Mouse (Mus musculus) cerebellum, adult 2 months (tissue): ENCODE results near the gene Olfr888. TPM values are rescaled to one million over a fixed set of nuclear protein-coding genes. Genes with fewer than 3 reads are reported as not detected.

Experiments
- DNase-seq, 2 experiments: peaks; one replicate each; pipeline ENCODE4 v3.0.0; 2021
- H3K27ac ChIP-seq: fragments of 200-500 bp; 2 replicates; pipeline ENCODE4 v1.5.1; 2012; ENCODE audit warnings: low read length, control low read depth, inconsistent platforms; ENCODE audit not compliant: insufficient read depth
- H3K27me3 ChIP-seq: fragments of 200-500 bp; 2 replicates; pipeline ENCODE4 v1.6.1; 2012; ENCODE audit warnings: inconsistent platforms, mild to moderate bottlenecking, low read length, moderate library complexity; ENCODE audit not compliant: control insufficient read depth, insufficient read depth
- H3K4me1 ChIP-seq: fragments of 200-500 bp; 2 replicates; pipeline ENCODE4 v1.6.1; 2011; ENCODE audit warnings: low read length; ENCODE audit not compliant: control insufficient read depth, insufficient read depth
- H3K4me3 ChIP-seq: fragments of 200-500 bp; replicated peaks from 2 replicates; pipeline ENCODE3; 2011; ENCODE audit warnings: mild to moderate bottlenecking, low read depth, low read length, control low read depth; ENCODE audit not compliant: insufficient read depth
- CTCF ChIP-seq: fragments of 200-500 bp; IDR thresholded peaks from 2 replicates; pipeline ENCODE4 v1.5.1; 2011; ENCODE audit warnings: low read depth, mild to moderate bottlenecking, control low read depth, low read length, moderate library complexity, borderline replicate concordance; ENCODE audit not compliant: insufficient read depth
- POLR2A ChIP-seq: fragments of 200-500 bp; IDR thresholded peaks from 2 replicates; pipeline ENCODE4 v1.6.1; 2011; ENCODE audit warnings: low read length, control low read depth, borderline replicate concordance; ENCODE audit not compliant: insufficient read depth
- WGBS: fragments of 180-500 bp; shearing (Covaris S2); methylation state at CpG from one replicate; pipeline ENCODE4 v1.1.7; 2018; 5-methylcytosine and 5-hydroxymethylcytosine counted together
- polyA plus RNA-seq: library from polyadenylated mRNA; depleted of rRNA; stranded (reverse); fragments of >200 nt; gene quantifications from 2 replicates; pipeline ENCODE4 v1.2.3, GENCODE M21; 2012; rRNA removed

The Olfr888 gene
- not detected in 2 replicates for polyA plus RNA-seq

DNA sequence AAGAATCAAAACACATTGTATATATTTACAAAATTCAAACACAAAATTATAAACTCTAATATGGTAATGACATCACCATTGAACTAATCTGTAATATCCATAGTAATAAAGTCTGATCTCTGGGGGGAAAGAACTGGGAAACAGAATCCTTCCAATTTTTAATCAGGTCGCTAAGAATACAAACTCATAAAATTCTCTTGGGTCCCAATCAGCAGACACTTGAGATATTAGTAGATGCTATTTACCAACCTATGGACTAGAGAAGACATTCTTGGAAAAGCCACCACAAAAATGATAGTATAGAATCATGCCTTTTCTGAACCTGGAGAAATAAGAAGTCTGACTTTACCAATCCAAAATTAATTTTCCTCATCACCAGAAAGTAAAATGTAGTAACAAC lies at the start of gene Olfr888:
Gene Olfr888 (plus strand): TSS at position 301 of the 400 bp plus-strand sequence.
- Histone ChIP-seq H3K27me3 (no peaks in the 10 kb centered on the region), H3K4me1 (no peaks in the 10 kb centered on the region), H3K4me3 (no peak within 1 kb of the TSS), H3K27ac (no peak within 1 kb of the TSS)
- no peak for DNase-seq
- WGBS = 90% methylated on average over 1 of the region's 1 CpGs
- no peak for TF ChIP-seq POLR2A
- TF ChIP-seq CTCF = no peak

GRCm38 (mm10) chr9:38061022-38061421 lies 46.9 kb upstream of the Olfr888 start, which contains the start of gene Olfr885:
Olfr885 (plus strand) TSS chr9:38061322.
- Histone ChIP-seq H3K4me3 (no peak within 1 kb of the TSS), H3K27ac (no peak within 1 kb of the TSS), H3K27me3 (no peaks in the 10 kb centered on the region), H3K4me1 (no peaks in the 10 kb centered on the region)
- 91% methylated on average over 3 of the region's 3 CpGs for whole genome bisulfite sequencing
- no peak for DNase-seq
- no peak for TF ChIP-seq POLR2A
- TF ChIP-seq CTCF = no peak

GRCm38 (mm10) chr9:38083772-38084171 lies 24.2 kb upstream of the Olfr888 start, which contains the start of gene Olfr887:
Olfr887 (plus strand) TSS chr9:38084072.
- no peak for DNase-seq
- no peak within 1 kb of the TSS for H3K27ac ChIP-seq
- H3K4me3 ChIP-seq = no peak within 1 kb of the TSS
- no peaks in the 10 kb centered on the region for H3K27me3 ChIP-seq
- 87% methylated on average over 1 of the region's 1 CpGs for WGBS
- no peaks in the 10 kb centered on the region for H3K4me1 ChIP-seq
- TF ChIP-seq POLR2A (no peak), CTCF (no peak)

DNA sequence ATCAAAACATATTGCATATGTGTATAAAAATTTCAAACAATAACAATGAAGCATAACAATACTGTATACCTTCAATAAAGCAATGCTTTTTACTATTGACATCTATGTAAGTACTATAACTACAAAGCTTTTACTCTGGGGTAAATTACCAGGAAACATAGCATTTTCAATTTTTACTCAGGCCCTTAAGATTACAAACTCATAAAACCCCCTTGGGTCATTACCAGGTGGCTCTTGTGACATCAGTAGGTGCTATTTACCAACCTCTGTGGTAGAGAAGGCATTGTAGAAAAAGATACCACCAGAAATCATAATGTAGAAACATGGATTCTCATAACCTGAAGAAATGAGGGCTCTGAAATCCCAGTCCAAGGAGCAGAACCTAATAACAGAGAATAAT lies 7.0 kb downstream of the Olfr888 start, which contains the start of gene Olfr889:
Gene Olfr889 (plus strand): TSS at position 301 of the 400 bp plus-strand sequence.
- no peak within 1 kb of the TSS for H3K4me3 ChIP-seq
- no peak within 1 kb of the TSS for H3K27ac ChIP-seq
- TF ChIP-seq CTCF = no peak
- TF ChIP-seq POLR2A = no peak
- no peak for DNase-seq
- H3K4me1 ChIP-seq = no peaks in the 10 kb centered on the region
- H3K27me3 ChIP-seq = no peaks in the 10 kb centered on the region

DNA sequence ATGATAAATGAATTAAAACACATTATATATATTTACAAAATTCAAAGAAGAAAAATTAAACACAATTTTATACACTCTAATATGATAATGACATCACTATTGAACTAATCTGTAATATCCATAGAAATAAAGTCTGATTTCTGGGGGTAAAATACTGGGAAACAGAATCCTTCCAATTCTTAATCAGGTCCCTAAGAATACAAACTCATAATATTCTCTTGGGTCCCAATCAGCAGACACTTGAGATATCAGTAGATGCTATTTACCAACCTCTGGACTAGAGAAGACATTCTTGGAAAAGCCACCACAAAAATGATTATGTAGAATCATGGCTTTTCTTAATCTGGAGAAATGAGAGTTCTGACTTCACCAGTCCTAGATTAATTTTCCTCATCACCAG lies 34.3 kb downstream of the Olfr888 start, which contains the start of gene Olfr890:
Gene Olfr890 (plus strand): TSS at position 301 of the 400 bp plus-strand sequence.
- no peak within 1 kb of the TSS for H3K4me3 ChIP-seq
- H3K4me1 ChIP-seq = no peaks in the 10 kb centered on the region
- no peak for TF ChIP-seq POLR2A
- TF ChIP-seq CTCF = no peak
- no peak for DNase-seq
- no peak within 1 kb of the TSS for H3K27ac ChIP-seq
- H3K27me3 ChIP-seq = no peaks in the 10 kb centered on the region

Other genes starting within 250 kb of the Olfr888 start
- gene Olfr145, start 211.4 kb upstream of the Olfr888 start, polyA plus RNA-seq = not detected in 2 replicates
- gene Olfr878, start 190.3 kb upstream of the Olfr888 start, polyA plus RNA-seq = not detected in 2 replicates
- not detected in 2 replicates for gene Olfr881, start 116.3 kb upstream of the Olfr888 start, polyA plus RNA-seq
- gene Olfr883, start 82.3 kb upstream of the Olfr888 start, polyA plus RNA-seq = not detected in 2 replicates
- gene Olfr884, start 61.6 kb upstream of the Olfr888 start, polyA plus RNA-seq = not detected in 2 replicates
- gene Olfr885, start 46.8 kb upstream of the Olfr888 start, polyA plus RNA-seq = not detected in 2 replicates
- gene Olfr887, start 24.1 kb upstream of the Olfr888 start, polyA plus RNA-seq = not detected in 2 replicates
- gene Olfr889, start 7.1 kb downstream of the Olfr888 start, polyA plus RNA-seq = not detected in 2 replicates
- not detected in 2 replicates for gene Olfr890, start 34.4 kb downstream of the Olfr888 start, polyA plus RNA-seq
- gene Olfr891, start 72.7 kb downstream of the Olfr888 start, polyA plus RNA-seq = not detected in 2 replicates
- not detected in 2 replicates for gene Olfr893, start 100.2 kb downstream of the Olfr888 start, polyA plus RNA-seq
- not detected in 2 replicates for gene Olfr894, start 109.9 kb downstream of the Olfr888 start, polyA plus RNA-seq
- gene Olfr143, start 144.6 kb downstream of the Olfr888 start, polyA plus RNA-seq = not detected in 2 replicates
- not detected in 2 replicates for gene Olfr895, start 159.7 kb downstream of the Olfr888 start, polyA plus RNA-seq
- gene Olfr896-ps1, start 183.0 kb downstream of the Olfr888 start, polyA plus RNA-seq = not detected in 2 replicates
- gene Olfr25, start 220.9 kb downstream of the Olfr888 start, polyA plus RNA-seq = not detected in 2 replicates
- gene Olfr898, start 240.3 kb downstream of the Olfr888 start, polyA plus RNA-seq = not detected in 2 replicates